Mouse (Mus musculus) embryonic stem cell, embryonic (primary cell): ENCODE results near the gene Fbxo21.

Experiments used
- CTCF ChIA-PET, 4 experiments: fragments of 300-600 bp in 2 of 4; fragments of 350-600 bp in 2 of 4; sonication (Branson Sonifier 250); formaldehyde crosslinking; loops; one replicate each; lab custom pipeline; 2022; ENCODE audit warnings: inconsistent platforms in 2 of 4; lab: Charles Lee
- POLR2A ChIA-PET, 4 experiments: fragments of 300-600 bp in 2 of 4; fragments of 350-600 bp in 2 of 4; sonication (Branson Sonifier 250); formaldehyde crosslinking; loops; one replicate each; lab custom pipeline; 2022; ENCODE audit warnings: antibody characterized with exemption in 4 of 4, inconsistent platforms in 1 of 4; lab: Charles Lee

Fbxo21 gene

DNA sequence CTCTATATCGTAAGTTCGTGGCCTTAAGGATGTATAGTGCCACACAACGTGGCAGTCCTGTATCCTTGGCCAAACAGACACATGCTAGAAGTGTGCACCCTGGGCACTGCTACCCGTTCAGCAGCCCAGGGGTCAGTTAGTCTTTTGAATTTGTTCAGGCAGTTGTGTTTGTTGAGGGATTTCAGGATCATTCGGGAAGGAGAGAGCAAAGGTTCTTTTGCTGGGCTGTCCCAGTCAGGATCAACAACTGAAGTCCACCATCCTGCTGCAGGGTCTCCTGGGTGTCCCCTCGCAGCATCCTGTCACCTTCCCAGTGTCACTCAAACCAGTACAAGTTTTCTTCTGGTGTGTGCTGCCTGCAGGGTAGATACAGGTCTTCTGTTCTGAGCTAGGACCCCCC, 20.1 kb downstream of the Fbxo21 start:
- CTCF ChIA-PET: no interaction called here
- POLR2A ChIA-PET: no interaction called here

DNA sequence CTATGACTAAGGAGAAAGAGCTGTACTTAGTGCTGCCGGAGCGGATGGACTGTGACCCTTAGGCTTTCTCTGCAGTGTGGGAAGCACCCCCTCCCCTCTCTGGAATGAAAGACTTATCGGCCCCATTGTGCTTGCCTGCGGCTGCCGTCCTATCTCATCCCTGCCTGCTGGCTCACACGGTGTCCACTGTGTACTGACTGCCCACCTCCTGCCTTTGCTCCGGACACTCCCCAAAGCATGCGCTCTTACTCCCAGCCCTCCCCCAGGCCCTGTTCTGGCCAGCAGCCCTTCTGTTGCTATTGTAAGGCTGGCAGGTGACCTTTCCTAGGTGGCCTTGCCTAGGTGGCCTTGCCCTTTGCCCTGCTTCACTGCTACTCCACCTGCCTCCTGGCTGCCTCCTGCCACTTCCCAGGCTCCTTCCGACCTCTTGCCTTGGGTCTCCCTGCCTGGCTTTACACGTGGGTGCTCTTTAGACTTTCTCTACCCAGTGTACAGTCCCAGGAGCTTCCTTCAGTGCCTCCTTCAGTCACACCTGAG, 21.0 kb downstream of the Fbxo21 start:
- ChIA-PET POLR2A (no interaction called here), CTCF (no interaction called here)

- ChIA-PET CTCF (interaction anchor here in 1 of 4 experiments (1.0 kb wide), 1 partner anchor 68 kb away, joined by 3 read pairs; no protein-coding TSS in a partner anchor), POLR2A (interaction anchor here in 1 of 4 experiments (0.9 kb wide), 1 partner anchor 10 kb away, joined by 3 read pairs; no protein-coding TSS in a partner anchor)
Measured at GRCm38 (mm10) chr5:117999061-117999460, 22.5 kb downstream of the Fbxo21 start.

DNA sequence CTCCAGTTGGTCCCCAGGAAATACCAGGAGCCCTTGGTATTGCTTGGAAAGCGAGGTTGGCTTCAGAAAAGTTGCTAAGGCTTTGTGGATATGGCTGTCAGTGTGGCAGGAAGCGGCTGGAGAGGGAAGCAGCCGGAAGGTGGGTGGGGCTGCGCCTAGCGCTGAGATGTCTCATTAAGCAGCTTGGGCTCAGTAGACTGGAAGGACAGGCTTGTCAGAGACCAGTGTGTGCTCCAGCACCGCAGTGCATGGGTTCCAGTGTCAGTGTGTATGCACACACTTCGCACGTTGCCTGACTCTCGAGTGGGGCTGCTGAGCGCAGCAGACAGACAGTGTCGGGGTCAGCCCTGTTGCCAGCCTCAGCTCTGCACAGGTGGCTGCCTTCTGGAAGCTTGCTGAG, 23.1 kb downstream of the Fbxo21 start:
- POLR2A ChIA-PET: no interaction called here
- CTCF ChIA-PET: interaction anchor here in 3 of 4 experiments (0.7 to 5.5 kb wide), 5 partner anchors 44 to 488 kb away, joined by 3 to 46 read pairs (median 3); no protein-coding TSS in a partner anchor

DNA sequence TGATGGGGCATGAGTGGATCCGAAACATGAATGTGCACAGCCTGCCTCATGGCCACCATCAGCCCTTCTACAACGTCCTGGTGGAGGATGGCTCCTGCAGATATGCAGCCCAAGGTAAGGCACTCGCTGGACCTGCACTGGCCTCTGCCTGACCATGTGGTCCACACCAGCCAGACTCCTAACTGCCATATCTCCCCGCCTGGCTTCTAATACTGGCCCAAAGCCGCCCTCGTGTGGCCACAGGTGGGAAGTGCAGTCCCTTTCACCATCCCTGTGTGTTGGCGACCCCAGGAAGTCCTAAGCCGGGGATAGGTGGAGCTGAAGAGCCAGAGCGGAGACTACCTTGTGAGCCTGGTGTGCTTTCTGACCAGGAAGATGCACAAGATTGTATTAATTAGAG, 25.5 kb downstream of the Fbxo21 start:
- ChIA-PET POLR2A (interaction anchor here in 3 of 4 experiments (0.8 to 2.4 kb wide), 8 partner anchors 9 to 243 kb away, joined by 3 to 6 read pairs (median 3); no protein-coding TSS in a partner anchor), CTCF (interaction anchor here (0.6 to 5.8 kb wide), 42 partner anchors 9 to 471 kb away, joined by 3 to 70 read pairs (median 3); partner anchors contain the start of gene Fbxo21 (in 1 of the 4))

GRCm38 (mm10) chr5:118004619-118005018, 28.1 kb downstream of the Fbxo21 start:
- CTCF ChIA-PET: interaction anchor here (0.5 to 5.8 kb wide), 14 partner anchors 10 to 1710 kb away, joined by 3 to 70 read pairs (median 5); no protein-coding TSS in a partner anchor
- POLR2A ChIA-PET: interaction anchor here (0.6 to 1.1 kb wide), 7 partner anchors 10 to 424 kb away, joined by 3 to 5 read pairs (median 4); no protein-coding TSS in a partner anchor

DNA sequence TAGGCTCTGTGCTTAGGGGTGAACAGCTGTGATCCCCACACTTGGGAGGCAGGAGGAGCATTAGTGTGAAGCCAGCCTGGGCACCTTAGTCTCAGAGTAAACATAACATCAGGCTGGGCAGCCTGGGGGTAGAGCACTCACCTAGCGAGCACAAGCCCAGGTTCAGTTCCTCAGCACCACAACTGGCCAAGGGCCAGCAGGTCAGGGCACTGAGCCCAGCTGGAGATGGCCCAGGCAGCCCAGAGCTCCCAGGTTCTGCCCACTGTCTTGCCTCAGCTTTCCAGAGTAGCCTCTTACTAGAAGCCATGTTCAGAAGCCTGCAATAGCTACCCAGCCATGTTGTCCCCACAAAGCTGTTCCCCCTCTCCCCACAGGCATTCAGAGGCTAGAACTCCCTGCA, 29.2 kb downstream of the Fbxo21 start:
- POLR2A ChIA-PET: no interaction called here
- CTCF ChIA-PET: interaction anchor here in 3 of 4 experiments (0.5 to 5.8 kb wide), 5 partner anchors 9 to 1652 kb away, joined by 4 to 70 read pairs (median 6); no protein-coding TSS in a partner anchor

DNA sequence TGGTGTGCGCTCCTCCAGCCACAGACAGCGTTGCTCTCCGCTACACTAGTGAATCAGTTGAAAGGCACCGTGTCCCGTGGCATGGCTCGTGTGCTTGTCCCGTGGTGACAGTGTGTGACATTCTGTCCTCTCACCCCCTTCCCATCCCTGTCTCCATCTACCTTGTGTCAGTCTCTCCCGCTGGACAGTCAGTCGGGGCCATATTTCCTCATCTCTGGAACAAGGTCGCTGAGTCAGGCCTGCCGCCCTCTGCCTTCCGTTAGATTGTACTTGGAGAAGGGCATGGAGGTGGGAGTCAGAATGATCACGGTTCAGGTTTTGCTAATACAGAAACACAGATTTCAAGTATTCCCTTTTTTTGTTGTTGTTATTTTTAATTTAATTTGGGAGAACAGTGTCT, 31.8 kb downstream of the Fbxo21 start:
- ChIA-PET POLR2A (interaction anchor here in 1 of 4 experiments (0.9 to 1.5 kb wide), 3 partner anchors 19 to 90 kb away, joined by 3 to 5 read pairs (median 3); partner anchors contain the start of gene Tesc), CTCF (interaction anchor here in 2 of 4 experiments (1.3 to 1.4 kb wide), 3 partner anchors 58 to 61 kb away, joined by 4 to 6 read pairs (median 6); no protein-coding TSS in a partner anchor)

DNA sequence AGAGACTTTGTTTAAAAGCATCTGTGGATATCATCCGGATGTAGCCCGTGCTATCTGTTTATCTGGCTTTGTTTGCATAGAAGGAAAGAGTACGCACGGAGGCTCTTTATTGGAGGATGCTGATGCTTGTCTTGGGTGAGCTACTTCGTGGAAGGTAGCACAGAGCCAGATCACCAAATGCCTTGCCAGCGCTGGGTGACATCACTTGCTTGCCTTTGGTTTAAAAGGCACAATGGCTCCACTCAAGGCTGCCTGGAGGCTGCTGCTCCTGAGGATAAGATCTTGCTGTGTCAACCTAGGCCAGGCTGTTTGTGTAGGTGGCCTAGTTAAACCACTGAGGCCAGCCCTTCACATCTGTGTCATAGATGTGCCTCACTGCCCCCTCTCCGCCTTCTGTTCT, 34.3 kb downstream of the Fbxo21 start:
- CTCF ChIA-PET: interaction anchor here in 3 of 4 experiments (0.8 to 1.8 kb wide), 6 partner anchors 46 to 58 kb away, joined by 3 to 10 read pairs (median 3); no protein-coding TSS in a partner anchor
- POLR2A ChIA-PET: interaction anchor here in 1 of 4 experiments (1.0 kb wide), 1 partner anchor 18 kb away, joined by 3 read pairs; no protein-coding TSS in a partner anchor

GRCm38 (mm10) chr5:118011796-118012195, 35.3 kb downstream of the Fbxo21 start:
- ChIA-PET CTCF (interaction anchor here in 2 of 4 experiments (0.6 to 1.0 kb wide), 2 partner anchors 57 to 245 kb away, joined by 3 read pairs; no protein-coding TSS in a partner anchor), POLR2A (no interaction called here)

DNA sequence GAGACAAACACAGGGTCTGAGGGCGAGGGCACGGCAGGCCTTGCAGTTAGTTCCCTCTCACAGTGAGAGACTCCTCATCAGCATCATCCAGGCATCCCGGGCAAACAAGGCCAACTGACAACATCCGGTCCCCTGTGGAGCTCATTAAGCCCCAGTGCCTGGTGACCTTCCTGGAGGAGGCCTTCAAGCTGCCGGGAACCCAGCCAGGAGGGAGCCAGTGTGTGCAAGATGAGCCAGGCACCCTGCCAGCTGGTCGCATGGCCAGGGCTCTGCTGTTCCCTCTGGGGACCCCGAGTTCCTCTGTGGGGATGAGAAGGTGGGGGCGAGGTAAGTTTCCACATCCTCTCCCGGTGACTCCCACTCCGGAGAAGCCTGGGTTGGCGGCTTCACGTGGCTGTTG, 38.5 kb downstream of the Fbxo21 start:
- POLR2A ChIA-PET: interaction anchor here in 3 of 4 experiments (0.5 to 2.0 kb wide), 16 partner anchors 10 to 1372 kb away, joined by 3 to 10 read pairs (median 4); partner anchors contain the start of gene Fbxo21 (in 2 of the 3)
- CTCF ChIA-PET: interaction anchor here (0.5 to 2.3 kb wide), 15 partner anchors 10 to 708 kb away, joined by 3 to 11 read pairs (median 6); no protein-coding TSS in a partner anchor

DNA sequence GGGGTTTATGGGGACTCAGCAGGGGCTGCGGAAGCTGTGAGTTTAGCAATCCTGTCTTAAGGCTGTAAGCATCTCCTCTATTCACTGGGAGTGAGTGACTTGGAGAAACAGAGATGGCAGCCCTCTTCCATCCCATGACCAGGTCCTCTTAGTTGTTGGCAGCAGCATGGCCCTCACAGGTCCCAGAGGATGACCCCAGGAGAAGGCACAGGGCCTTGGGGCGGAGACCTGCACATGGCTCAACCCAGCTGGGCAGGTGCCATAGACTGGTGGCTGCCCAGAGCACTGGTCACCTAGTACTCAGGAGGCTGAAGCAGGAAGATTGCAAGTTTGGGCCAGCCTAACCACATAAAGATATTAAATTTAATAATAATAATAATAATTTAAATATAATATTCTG, 39.1 kb downstream of the Fbxo21 start:
- POLR2A ChIA-PET: interaction anchor here in 2 of 4 experiments (1.1 to 2.0 kb wide), 6 partner anchors 10 to 65 kb away, joined by 3 to 10 read pairs (median 6); partner anchors contain the start of gene Fbxo21 (in 2 of the 2)
- CTCF ChIA-PET: interaction anchor here in 3 of 4 experiments (0.5 to 2.3 kb wide), 10 partner anchors 14 to 708 kb away, joined by 3 to 11 read pairs (median 6); no protein-coding TSS in a partner anchor

- CTCF ChIA-PET: interaction anchor here in 2 of 4 experiments (1.0 to 2.0 kb wide), 2 partner anchors 52 kb away, joined by 3 to 8 read pairs; no protein-coding TSS in a partner anchor
- POLR2A ChIA-PET: interaction anchor here in 1 of 4 experiments (0.5 kb wide), 1 partner anchor 8 kb away, joined by 4 read pairs; no protein-coding TSS in a partner anchor
Measured at GRCm38 (mm10) chr5:118017527-118017926, 41.0 kb downstream of the Fbxo21 start.

DNA sequence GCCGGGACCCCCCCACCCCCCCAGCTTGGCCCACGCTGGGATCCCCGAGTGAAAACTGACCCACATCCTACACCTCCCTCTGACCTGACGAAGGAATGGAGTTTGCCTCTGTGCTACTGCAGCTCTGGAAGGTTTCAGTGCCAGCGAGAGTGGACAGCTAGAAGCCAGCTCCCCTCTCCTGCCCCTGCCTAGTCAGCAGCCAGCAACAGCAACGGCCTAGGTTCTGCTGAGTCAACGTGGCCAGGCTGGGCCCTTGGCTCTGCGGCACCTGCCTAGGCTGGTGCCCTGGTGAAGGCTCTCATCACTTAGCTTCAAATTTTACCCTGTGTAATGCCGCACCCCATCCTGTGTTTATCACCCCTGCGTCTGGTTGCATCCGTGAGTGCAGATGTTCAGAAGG, 43.4 kb downstream of the Fbxo21 start:
- ChIA-PET CTCF (interaction anchor here in 2 of 4 experiments (0.8 to 1.3 kb wide), 3 partner anchors 18 to 49 kb away, joined by 3 read pairs; no protein-coding TSS in a partner anchor), POLR2A (interaction anchor here in 2 of 4 experiments (1.1 to 2.2 kb wide), 2 partner anchors 17 to 81 kb away, joined by 3 to 9 read pairs; no protein-coding TSS in a partner anchor)

- CTCF ChIA-PET: interaction anchor here in 3 of 4 experiments (0.5 to 0.9 kb wide), 3 partner anchors 20 to 1894 kb away, joined by 3 to 12 read pairs (median 4); no protein-coding TSS in a partner anchor
- POLR2A ChIA-PET: interaction anchor here in 2 of 4 experiments (0.6 to 1.0 kb wide), 3 partner anchors 30 to 121 kb away, joined by 3 read pairs; partner anchors contain the start of gene Fbxo21 (in 1 of the 2)
Measured at GRCm38 (mm10) chr5:118023053-118023452, 46.5 kb downstream of the Fbxo21 start.

GRCm38 (mm10) chr5:118025880-118026279, 49.4 kb downstream of the Fbxo21 start:
- CTCF ChIA-PET: interaction anchor here (0.6 to 2.3 kb wide), 11 partner anchors 11 to 668 kb away, joined by 3 to 9 read pairs (median 4); no protein-coding TSS in a partner anchor
- POLR2A ChIA-PET: interaction anchor here (0.5 to 3.4 kb wide), 11 partner anchors 8 to 1646 kb away, joined by 3 to 21 read pairs (median 4); no protein-coding TSS in a partner anchor

DNA sequence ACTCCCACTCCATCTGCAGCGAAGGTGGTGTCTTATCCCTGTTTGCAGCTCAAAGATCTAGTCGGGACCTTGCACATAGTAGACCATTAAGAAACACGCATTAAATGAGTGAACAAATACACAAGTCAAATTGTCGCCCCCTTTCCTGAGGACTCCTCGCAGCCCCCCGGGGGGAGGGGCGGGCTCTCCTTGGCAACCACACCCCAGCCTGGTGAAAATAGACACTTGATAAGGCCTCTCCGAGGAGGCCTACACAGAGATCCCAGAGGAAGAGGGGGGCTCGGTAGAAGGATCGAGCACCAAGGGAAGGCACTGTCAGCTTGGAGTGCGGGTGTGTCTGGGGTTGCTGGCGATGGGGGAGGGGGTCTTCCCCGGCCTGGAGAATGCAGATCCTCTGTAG, 49.8 kb downstream of the Fbxo21 start:
- ChIA-PET CTCF (interaction anchor here (0.6 to 2.3 kb wide), 10 partner anchors 11 to 668 kb away, joined by 3 to 9 read pairs (median 4); no protein-coding TSS in a partner anchor), POLR2A (interaction anchor here (0.5 to 3.4 kb wide), 13 partner anchors 9 to 1645 kb away, joined by 3 to 21 read pairs (median 4); no protein-coding TSS in a partner anchor)

- ChIA-PET CTCF (interaction anchor here in 2 of 4 experiments (0.6 to 2.3 kb wide), 5 partner anchors 25 to 523 kb away, joined by 3 to 9 read pairs (median 6); no protein-coding TSS in a partner anchor), POLR2A (interaction anchor here in 2 of 4 experiments (1.0 to 3.4 kb wide), 7 partner anchors 9 to 51 kb away, joined by 3 to 21 read pairs (median 4); no protein-coding TSS in a partner anchor)
Measured at GRCm38 (mm10) chr5:118027101-118027697, 50.7 kb downstream of the Fbxo21 start.
